Mouse (Mus musculus) hindbrain, embryonic 10.5 days (tissue): ENCODE measurements around the gene Myo1h. TPM values are rescaled to one million over a fixed set of nuclear protein-coding genes. Genes with fewer than 3 reads are reported as not detected.

ENCODE experiments used
- DNase-seq: peaks from one replicate; pipeline ENCODE4 v3.0.0-alpha.2; 2017; ENCODE audit warnings: low spot score
- H3K27ac ChIP-seq: fragments of 300-500 bp; sonication (generic); 2 replicates; pipeline ENCODE4 v1.5.1; 2016; ENCODE audit warnings: mild to moderate bottlenecking, moderate library complexity
- H3K27me3 ChIP-seq: fragments of 300-500 bp; sonication (generic); 2 replicates; pipeline ENCODE4 v1.6.1; 2016; ENCODE audit warnings: mild to moderate bottlenecking; ENCODE audit not compliant: poor library complexity, insufficient read depth, severe bottlenecking
- H3K36me3 ChIP-seq: fragments of 300-500 bp; sonication (generic); 2 replicates; pipeline ENCODE4 v1.6.1; 2016; ENCODE audit warnings: mild to moderate bottlenecking, moderate library complexity
- H3K4me1 ChIP-seq: fragments of 300-500 bp; sonication (generic); replicated peaks from 2 replicates; pipeline ENCODE4 v1.6.1; 2016; ENCODE audit warnings: mild to moderate bottlenecking
- H3K4me3 ChIP-seq: fragments of 300-500 bp; sonication (generic); 2 replicates; pipeline ENCODE4 v1.5.1; 2016; ENCODE audit warnings: mild to moderate bottlenecking, moderate library complexity
- H3K9me3 ChIP-seq: fragments of 300-500 bp; sonication (generic); 2 replicates; pipeline ENCODE4 v1.6.1; 2016; ENCODE audit warnings: mild to moderate bottlenecking, moderate library complexity
- WGBS: fragments of 180-500 bp; shearing (Covaris S2); methylation state at CpG from one replicate; pipeline ENCODE4 v1.1.7; 2016; 5-methylcytosine and 5-hydroxymethylcytosine counted together
- polyA plus RNA-seq: library from polyadenylated mRNA; unstranded; fragments of >200 nt; fragmentation: Nextera tagmentation; extraction: Ambion mirVana; gene quantifications from 2 replicates; pipeline ENCODE4 v1.2.1, GENCODE M21; 2016

Gene Myo1h
- polyA plus RNA-seq, result 0.59 and 0.73 TPM in 2 replicates

DNA sequence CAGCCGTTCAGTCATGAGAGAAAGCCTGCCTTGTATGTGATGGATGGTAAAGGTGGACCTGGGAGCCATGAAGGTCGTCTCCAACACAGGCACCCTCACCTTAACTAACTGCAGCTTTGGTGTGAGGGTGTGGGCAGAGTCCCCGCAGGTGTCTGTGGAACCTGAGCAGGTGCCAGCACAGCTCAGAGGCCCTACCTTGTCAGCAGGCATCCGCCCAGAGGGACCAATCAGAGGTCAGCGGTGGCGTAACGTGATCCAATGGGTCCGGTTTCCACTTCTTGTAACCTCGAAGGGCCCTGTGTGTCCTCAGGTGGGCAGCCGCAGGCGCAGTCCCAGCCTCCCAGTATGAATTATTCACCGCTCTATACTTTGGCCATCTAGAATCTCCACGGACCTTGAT lies at the start of gene Myo1h:
TSS of gene Myo1h (plus strand) at position 293 of the 400 bp plus-strand sequence.
- 44% methylated on average over 13 of the region's 13 CpGs for WGBS
- H3K27me3 ChIP-seq, result peaks cover 92% of the 10 kb centered on the region
- DNase-seq, result no peak
- H3K4me3 ChIP-seq, result no peak within 1 kb of the TSS
- H3K9me3 ChIP-seq, result no peaks in the 10 kb centered on the region
- H3K36me3 ChIP-seq, result no peaks in the 10 kb centered on the region
- H3K4me1 ChIP-seq, result peaks cover 20% of the 10 kb centered on the region
- no peak within 1 kb of the TSS for H3K27ac ChIP-seq

- Histone ChIP-seq H3K27me3 (0 out of 2 replicates have a peak, but pooled peaks cover 3% of the 10 kb centered on the region), H3K27ac (no peak overlapping the region), H3K4me3 (no peak overlapping the region), H3K4me1 (no peaks in the 10 kb centered on the region), H3K9me3 (no peaks in the 10 kb centered on the region), H3K36me3 (no peaks in the 10 kb centered on the region)
- DNase-seq, result no peak
- WGBS, result 49% methylated on average over 14 of the region's 14 CpGs
Observed at GRCm38 (mm10) chr5:114239737-114240136, 49.2 kb upstream of the Myo1h start.

DNA sequence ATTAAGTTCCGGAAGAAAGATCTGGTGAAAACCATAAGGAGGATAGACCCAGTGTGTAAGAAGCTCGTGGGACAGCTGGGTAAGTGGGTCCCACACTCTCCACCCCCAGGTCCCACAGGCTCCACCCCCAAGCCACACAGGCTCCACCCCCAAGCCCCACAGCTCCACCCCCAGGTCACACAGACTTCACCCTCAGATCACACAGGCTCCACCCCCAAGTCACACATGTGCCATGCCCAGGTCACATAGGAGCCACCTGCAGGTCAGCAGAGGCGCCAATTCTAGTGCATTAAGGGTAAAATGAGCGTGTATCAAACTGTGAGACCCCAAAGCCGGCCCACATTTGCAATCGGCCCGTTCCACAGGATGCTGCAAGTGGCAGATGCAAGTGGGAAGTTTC lies 42.5 kb upstream of the Myo1h start:
- Histone ChIP-seq H3K27ac (no peak overlapping the region), H3K4me1 (peaks cover 13% of the 10 kb centered on the region), H3K36me3 (no peaks in the 10 kb centered on the region), H3K27me3 (peaks cover 19% of the 10 kb centered on the region), H3K4me3 (no peak overlapping the region), H3K9me3 (no peaks in the 10 kb centered on the region)
- 82% methylated on average over 7 of the region's 7 CpGs for WGBS
- DNase-seq, result no peak

DNA sequence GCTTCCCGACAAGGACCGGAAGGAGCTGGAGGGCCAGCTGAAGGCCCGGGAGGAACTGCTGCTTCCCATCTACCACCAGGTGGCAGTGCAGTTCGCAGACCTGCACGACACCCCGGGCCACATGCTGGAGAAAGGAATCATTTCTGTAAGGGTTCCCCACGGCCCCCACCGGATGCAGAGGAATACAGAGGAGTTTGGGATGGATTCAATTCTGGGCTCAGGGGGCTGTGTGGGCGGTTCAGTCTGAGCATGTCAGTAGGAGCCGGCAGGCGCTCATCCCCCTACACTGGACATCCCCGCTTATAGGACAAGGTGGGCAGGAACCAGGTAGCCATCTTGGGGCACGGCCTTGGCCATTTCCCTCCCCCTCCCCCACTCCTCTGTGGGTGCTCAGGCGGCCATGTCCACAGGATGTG lies 40.8 kb upstream of the Myo1h start:
- no peaks in the 10 kb centered on the region for H3K9me3 ChIP-seq
- no peaks in the 10 kb centered on the region for H3K36me3 ChIP-seq
- peak; percentile 83 for DNase-seq
- WGBS, result 23% methylated on average over 14 of the region's 14 CpGs
- H3K4me1 ChIP-seq, result peaks cover 13% of the 10 kb centered on the region
- peak overlapping the region; percentile 28; the same call in 1 of the 2 replicates for H3K4me3 ChIP-seq
- H3K27me3 ChIP-seq, result peaks cover 31% of the 10 kb centered on the region
- peak overlapping the region; percentile 42 for H3K27ac ChIP-seq

- H3K4me3 ChIP-seq, result no peak overlapping the region
- H3K27ac ChIP-seq, result no peak overlapping the region
- peaks cover 37% of the 10 kb centered on the region for H3K27me3 ChIP-seq
- no peaks in the 10 kb centered on the region for H3K9me3 ChIP-seq
- H3K4me1 ChIP-seq, result peaks cover 38% of the 10 kb centered on the region
- WGBS, result 78% methylated on average over 10 of the region's 10 CpGs
- H3K36me3 ChIP-seq, result no peaks in the 10 kb centered on the region
- no peak for DNase-seq
Observed at GRCm38 (mm10) chr5:114259495-114259894, 29.5 kb upstream of the Myo1h start.

DNA sequence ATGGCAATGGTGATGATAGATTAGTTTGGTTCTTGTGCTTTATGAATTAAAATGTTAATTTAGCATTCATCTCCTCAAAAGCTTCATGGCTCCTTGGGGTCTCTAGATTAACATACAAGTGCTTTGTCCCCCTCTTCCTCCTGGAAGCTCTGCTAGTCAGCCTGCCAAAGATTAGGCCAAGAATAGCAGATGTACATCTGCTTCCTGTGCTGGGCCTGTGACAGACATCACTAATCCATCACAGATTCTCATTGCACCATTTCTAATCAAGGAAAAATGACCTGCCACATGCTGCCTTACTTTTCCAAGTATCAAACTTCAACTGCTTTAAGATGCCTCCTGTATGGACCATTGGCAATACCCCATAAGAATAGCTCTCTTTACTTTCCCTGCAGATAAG lies 27.5 kb upstream of the Myo1h start:
- Histone ChIP-seq H3K27me3 (peaks cover 32% of the 10 kb centered on the region; the same call in 1 of the 2 replicates), H3K36me3 (no peaks in the 10 kb centered on the region), H3K4me3 (no peak overlapping the region), H3K4me1 (peaks cover 37% of the 10 kb centered on the region), H3K27ac (no peak overlapping the region), H3K9me3 (no peaks in the 10 kb centered on the region)
- no peak for DNase-seq

- peak; percentile 69 for DNase-seq
- peaks cover 37% of the 10 kb centered on the region for H3K4me1 ChIP-seq
- 61% methylated on average over 8 of the region's 8 CpGs for WGBS
Observed at GRCm38 (mm10) chr5:114264030-114264459, 24.9 kb upstream of the Myo1h start.

GRCm38 (mm10) chr5:114264791-114265190 lies 24.2 kb upstream of the Myo1h start:
- Histone ChIP-seq H3K9me3 (no peaks in the 10 kb centered on the region), H3K27me3 (peaks cover 53% of the 10 kb centered on the region), H3K36me3 (no peaks in the 10 kb centered on the region), H3K4me1 (peaks cover 44% of the 10 kb centered on the region), H3K4me3 (no peak overlapping the region), H3K27ac (0 out of 2 replicates have a peak overlapping the region, but pooled peaks have one; percentile 6)
- 87% methylated on average over 8 of the region's 8 CpGs for WGBS
- no peak for DNase-seq

More at GRCm38 (mm10) chr5:114264030-114264459, 24.9 kb upstream of the Myo1h start:
- Histone ChIP-seq H3K9me3 (no peaks in the 10 kb centered on the region), H3K27ac (peak overlapping the region; percentile 10; the same call in 1 of the 2 replicates), H3K36me3 (no peaks in the 10 kb centered on the region), H3K27me3 (peaks cover 49% of the 10 kb centered on the region), H3K4me3 (no peak overlapping the region)

- Histone ChIP-seq H3K4me1 (peaks cover 59% of the 10 kb centered on the region), H3K27me3 (peaks cover 85% of the 10 kb centered on the region), H3K4me3 (no peak overlapping the region), H3K27ac (no peak overlapping the region), H3K36me3 (no peaks in the 10 kb centered on the region), H3K9me3 (no peaks in the 10 kb centered on the region)
- DNase-seq, result no peak
- WGBS, result 49% methylated on average over 7 of the region's 7 CpGs
Observed at GRCm38 (mm10) chr5:114268646-114269045, 20.3 kb upstream of the Myo1h start.

DNA sequence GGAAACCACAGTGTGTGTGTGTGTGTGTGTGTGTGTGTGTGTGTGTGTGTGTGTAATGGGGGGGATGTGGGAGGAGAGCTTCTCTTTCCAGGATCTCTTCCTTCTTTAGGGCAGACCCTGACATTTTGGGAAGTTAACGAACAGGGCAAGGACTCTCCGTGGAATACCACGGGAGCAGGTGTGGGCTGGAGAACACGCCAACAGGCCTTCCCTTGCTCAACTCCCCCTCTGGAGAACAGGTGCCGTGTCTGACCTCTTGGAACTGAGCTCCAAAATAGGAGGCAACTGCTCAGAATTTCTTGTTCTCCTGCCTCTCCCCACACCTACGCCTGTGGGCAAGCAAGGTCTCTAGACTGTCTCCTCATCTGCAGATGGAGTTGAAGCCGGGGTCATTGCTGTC lies 19.5 kb upstream of the Myo1h start:
- Histone ChIP-seq H3K36me3 (no peaks in the 10 kb centered on the region), H3K4me3 (no peak overlapping the region), H3K27ac (no peak overlapping the region), H3K4me1 (peaks cover 59% of the 10 kb centered on the region), H3K27me3 (peaks cover 94% of the 10 kb centered on the region), H3K9me3 (no peaks in the 10 kb centered on the region)
- DNase-seq, result no peak
- whole genome bisulfite sequencing, result 71% methylated on average over 7 of the region's 7 CpGs

DNA sequence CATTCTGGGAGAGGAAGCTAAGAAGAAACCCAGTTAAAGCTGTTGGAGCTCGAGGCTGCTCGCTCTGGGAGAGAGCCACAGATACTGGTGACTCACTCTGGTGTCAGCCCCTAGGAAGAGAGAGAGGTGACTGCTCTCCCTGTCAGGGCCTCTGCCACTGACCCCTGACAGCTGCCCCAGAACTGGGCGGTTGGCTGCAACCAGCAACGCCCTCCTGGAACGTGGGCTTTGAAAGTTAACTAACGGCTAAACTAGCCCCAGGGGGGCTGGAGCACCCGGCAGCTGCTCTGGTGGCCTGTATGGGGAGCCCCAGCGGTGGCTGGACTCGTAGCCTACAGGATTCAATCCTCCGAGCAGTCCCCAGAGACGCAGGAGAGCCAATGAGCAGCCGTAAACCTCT lies 19.0 kb upstream of the Myo1h start:
- H3K4me3 ChIP-seq, result no peak overlapping the region
- no peaks in the 10 kb centered on the region for H3K36me3 ChIP-seq
- DNase-seq, result no peak
- WGBS, result 19% methylated on average over 12 of the region's 12 CpGs
- no peak overlapping the region for H3K27ac ChIP-seq
- H3K4me1 ChIP-seq, result peaks cover 59% of the 10 kb centered on the region
- H3K9me3 ChIP-seq, result no peaks in the 10 kb centered on the region
- H3K27me3 ChIP-seq, result peaks cover 95% of the 10 kb centered on the region

DNA sequence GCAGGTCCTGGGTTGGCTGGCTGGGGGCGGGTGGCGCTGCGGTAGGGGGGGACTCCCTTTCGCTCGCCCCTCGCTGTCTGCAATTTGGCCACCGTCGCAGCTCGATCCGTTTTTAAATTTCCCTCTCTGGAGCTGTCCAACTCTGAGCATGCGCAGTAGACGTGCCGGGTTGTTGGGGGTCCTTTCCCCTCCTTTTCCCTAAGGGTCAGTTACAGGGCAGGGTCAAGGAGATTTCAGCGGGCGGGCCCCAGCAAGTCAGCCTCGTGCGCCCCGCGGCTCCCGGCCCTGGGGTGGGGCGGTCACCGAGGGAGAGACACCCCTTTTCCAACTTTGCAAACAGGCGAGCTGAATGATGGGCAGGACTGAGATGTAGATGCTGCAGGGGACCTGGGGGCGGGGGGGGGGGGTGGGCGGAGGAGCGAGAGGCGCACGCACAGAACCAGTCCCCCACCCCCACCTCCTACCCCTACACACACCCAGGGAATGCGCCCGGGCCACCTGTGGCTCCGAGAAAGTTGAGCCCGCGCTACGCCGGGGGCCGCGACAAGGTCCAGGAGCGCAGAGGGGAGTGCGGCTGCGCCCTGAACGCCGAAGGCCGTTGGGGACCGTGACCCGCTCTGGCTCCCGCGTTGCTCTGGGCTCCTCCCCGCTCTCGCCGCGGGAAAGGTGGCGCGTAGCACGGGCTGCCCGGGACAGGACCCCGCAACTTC lies 15.1 kb upstream of the Myo1h start, which contains the start of gene Foxn4:
TSS of gene Foxn4 (minus strand) at position 115 of the 710 bp plus-strand sequence.
- under 1% methylated on average over 52 of the region's 56 CpGs for WGBS
- peak within 1 kb of the TSS; percentile 53 for H3K27ac ChIP-seq
- H3K9me3 ChIP-seq, result no peaks in the 10 kb centered on the region
- peak; percentile 58 for DNase-seq
- H3K4me1 ChIP-seq, result peaks cover 65% of the 10 kb centered on the region
- H3K36me3 ChIP-seq, result no peaks in the 10 kb centered on the region
- peaks cover 100% of the 10 kb centered on the region for H3K27me3 ChIP-seq
- H3K4me3 ChIP-seq, result peak within 1 kb of the TSS; percentile 55

DNA sequence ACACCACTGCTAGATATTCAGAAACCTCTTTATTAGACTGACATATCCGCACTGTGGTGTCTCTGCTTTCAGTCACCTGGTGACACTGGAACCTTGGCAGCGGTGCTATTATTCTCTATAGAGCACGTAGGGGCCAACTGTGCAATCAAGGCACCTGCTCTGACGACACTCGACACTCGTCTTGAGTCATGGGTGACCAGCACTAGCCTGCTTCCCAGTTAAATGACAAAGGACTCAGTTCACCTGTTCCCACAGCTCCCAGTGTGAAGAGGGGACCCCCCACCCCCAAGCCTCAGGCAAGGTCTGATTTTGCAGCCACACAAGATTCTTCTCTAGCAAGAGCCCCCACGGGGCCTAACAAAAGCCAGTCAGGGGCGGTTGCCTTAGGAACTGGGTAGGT lies 13.6 kb upstream of the Myo1h start:
- 8% methylated on average over 8 of the region's 8 CpGs for WGBS
- no peak for DNase-seq
- no peaks in the 10 kb centered on the region for H3K36me3 ChIP-seq
- H3K27me3 ChIP-seq, result peaks cover 99% of the 10 kb centered on the region
- H3K27ac ChIP-seq, result no peak overlapping the region
- H3K9me3 ChIP-seq, result no peaks in the 10 kb centered on the region
- peaks cover 62% of the 10 kb centered on the region for H3K4me1 ChIP-seq
- no peak overlapping the region for H3K4me3 ChIP-seq
